Mouse (Mus musculus) midbrain, embryonic 11.5 days (tissue): ENCODE measurements around the gene Erbin. TPM values are rescaled to one million over a fixed set of nuclear protein-coding genes. Genes with fewer than 3 reads are reported as not detected.

ENCODE experiments used
- ATAC-seq: fragments of 200-750 bp; cut with Nextera tagmentation; 2 replicates; pipeline ENCODE4 v1.8.0; 2017; ENCODE audit warnings: moderate TSS enrichment, moderate library complexity; ENCODE audit not compliant: low FRiP score
- DNase-seq: peaks from one replicate; pipeline ENCODE4 v3.0.0; 2015; ENCODE audit warnings: low spot score; ENCODE audit errors: missing footprints
- H3K27ac ChIP-seq: fragments of 300-500 bp; sonication (generic); 2 replicates; pipeline ENCODE4 v1.5.1; 2014; ENCODE audit warnings: low read depth, low read length
- H3K27me3 ChIP-seq: fragments of 300-500 bp; sonication (generic); 2 replicates; pipeline ENCODE4 v1.6.1; 2014; ENCODE audit warnings: mild to moderate bottlenecking, low read length, moderate library complexity, mixed read lengths; ENCODE audit not compliant: control insufficient read depth, insufficient read depth
- H3K36me3 ChIP-seq: fragments of 300-500 bp; sonication (generic); 2 replicates; pipeline ENCODE4 v1.6.1; 2014; ENCODE audit warnings: mild to moderate bottlenecking, low read length, moderate library complexity, mixed read lengths; ENCODE audit not compliant: control insufficient read depth, insufficient read depth
- H3K4me1 ChIP-seq: fragments of 300-500 bp; sonication (generic); 2 replicates; pipeline ENCODE4 v1.6.1; 2014; ENCODE audit warnings: low read length; ENCODE audit not compliant: control insufficient read depth, insufficient read depth
- H3K4me2 ChIP-seq: fragments of 300-500 bp; sonication (generic); 2 replicates; pipeline ENCODE4 v1.6.1; 2014; ENCODE audit warnings: mild to moderate bottlenecking, moderate library complexity
- H3K4me3 ChIP-seq: fragments of 300-500 bp; sonication (generic); 2 replicates; pipeline ENCODE4 v1.5.1; 2014; ENCODE audit warnings: low read depth, low read length
- H3K9ac ChIP-seq: fragments of 300-500 bp; sonication (generic); 2 replicates; pipeline ENCODE4 v1.6.1; 2014; ENCODE audit warnings: low read length
- H3K9me3 ChIP-seq: fragments of 300-500 bp; sonication (generic); 2 replicates; pipeline ENCODE4 v1.6.1; 2016; ENCODE audit warnings: low read length; ENCODE audit not compliant: control insufficient read depth
- WGBS: fragments of 180-500 bp; shearing (Covaris S2); extraction: QIAGEN DNeasy Blood & Tissue Kit; methylation state at CpG from one replicate; pipeline ENCODE4 v1.1.7; 2014; 5-methylcytosine and 5-hydroxymethylcytosine counted together
- polyA plus RNA-seq: library from polyadenylated mRNA; unstranded; fragments of >200 nt; fragmentation: Nextera tagmentation; extraction: Ambion mirVana; gene quantifications from 2 replicates; pipeline ENCODE4 v1.2.1, GENCODE M21; 2014

The Erbin gene
- polyA plus RNA-seq, 1 experiment from 2014 or later, result 27.6 TPM

- H3K27ac ChIP-seq, result no peak overlapping the region
- peak; percentile 84 for DNase-seq
Measured at GRCm38 (mm10) chr13:103806210-103806851, 114.0 kb downstream of the Erbin start.

GRCm38 (mm10) chr13:103803721-103804120 lies 116.6 kb downstream of the Erbin start:
- ATAC-seq (no peak), DNase-seq (peak; percentile 68)
- H3K27me3 ChIP-seq, result no peaks in the 10 kb centered on the region
- no peak overlapping the region for H3K27ac ChIP-seq
- H3K4me3 ChIP-seq, result no peak overlapping the region
- WGBS, result 83% methylated on average over 5 of the region's 5 CpGs
- no peak overlapping the region for H3K9ac ChIP-seq
- peaks cover 4% of the 10 kb centered on the region; the same call in 1 of the 2 replicates for H3K4me1 ChIP-seq
- no peaks in the 10 kb centered on the region for H3K36me3 ChIP-seq
- no peaks in the 10 kb centered on the region for H3K9me3 ChIP-seq
- no peak overlapping the region for H3K4me2 ChIP-seq

More at GRCm38 (mm10) chr13:103806210-103806851, 114.0 kb downstream of the Erbin start:
- 0 out of 2 replicates have a peak, but pooled peaks have one; percentile 24 for ATAC-seq
- H3K4me1 ChIP-seq, result peaks cover 4% of the 10 kb centered on the region; the same call in 1 of the 2 replicates
- H3K4me3 ChIP-seq, result no peak overlapping the region
- no peaks in the 10 kb centered on the region for H3K9me3 ChIP-seq
- H3K27me3 ChIP-seq, result no peaks in the 10 kb centered on the region
- H3K9ac ChIP-seq, result no peak overlapping the region
- H3K4me2 ChIP-seq, result no peak overlapping the region
- 46% methylated on average over 6 of the region's 6 CpGs for WGBS
- H3K36me3 ChIP-seq, result no peaks in the 10 kb centered on the region

DNA sequence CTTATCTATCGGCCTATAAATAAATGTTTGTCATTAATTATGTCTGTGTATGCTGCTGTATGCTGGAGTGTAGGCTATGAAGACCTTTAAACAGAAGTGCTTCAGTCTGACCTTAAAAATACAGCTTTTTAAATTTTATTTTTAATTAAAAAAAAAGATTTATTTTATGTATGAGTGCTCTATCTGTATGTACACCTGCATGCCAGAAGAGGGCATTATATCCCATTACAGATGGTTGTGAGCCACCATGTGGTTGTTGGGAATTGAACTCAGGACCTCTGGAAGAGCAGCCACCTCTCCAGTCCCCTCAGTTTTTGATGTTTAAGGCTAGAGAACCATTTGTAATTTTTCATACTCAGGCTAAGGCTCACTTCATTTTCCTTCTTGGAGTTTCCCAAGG lies 119.3 kb downstream of the Erbin start:
- Histone ChIP-seq H3K4me2 (no peak overlapping the region), H3K4me1 (no peaks in the 10 kb centered on the region), H3K9ac (no peak overlapping the region), H3K27me3 (no peaks in the 10 kb centered on the region), H3K4me3 (no peak overlapping the region), H3K9me3 (no peaks in the 10 kb centered on the region), H3K27ac (no peak overlapping the region), H3K36me3 (no peaks in the 10 kb centered on the region)
- ATAC-seq (no peak), DNase-seq (no peak)
- 95% methylated on average over 1 of the region's 1 CpGs for whole genome bisulfite sequencing

- WGBS, result 54% methylated on average over 9 of the region's 9 CpGs
- Histone ChIP-seq H3K27ac (no peak overlapping the region), H3K4me1 (no peaks in the 10 kb centered on the region), H3K4me2 (no peak overlapping the region), H3K9ac (no peak overlapping the region), H3K36me3 (no peaks in the 10 kb centered on the region), H3K9me3 (no peaks in the 10 kb centered on the region), H3K4me3 (no peak overlapping the region), H3K27me3 (no peaks in the 10 kb centered on the region)
- DNase-seq, result peak; percentile 87
- peak; percentile 95 for ATAC-seq
Measured at GRCm38 (mm10) chr13:103794688-103795543, 125.4 kb downstream of the Erbin start.

DNA sequence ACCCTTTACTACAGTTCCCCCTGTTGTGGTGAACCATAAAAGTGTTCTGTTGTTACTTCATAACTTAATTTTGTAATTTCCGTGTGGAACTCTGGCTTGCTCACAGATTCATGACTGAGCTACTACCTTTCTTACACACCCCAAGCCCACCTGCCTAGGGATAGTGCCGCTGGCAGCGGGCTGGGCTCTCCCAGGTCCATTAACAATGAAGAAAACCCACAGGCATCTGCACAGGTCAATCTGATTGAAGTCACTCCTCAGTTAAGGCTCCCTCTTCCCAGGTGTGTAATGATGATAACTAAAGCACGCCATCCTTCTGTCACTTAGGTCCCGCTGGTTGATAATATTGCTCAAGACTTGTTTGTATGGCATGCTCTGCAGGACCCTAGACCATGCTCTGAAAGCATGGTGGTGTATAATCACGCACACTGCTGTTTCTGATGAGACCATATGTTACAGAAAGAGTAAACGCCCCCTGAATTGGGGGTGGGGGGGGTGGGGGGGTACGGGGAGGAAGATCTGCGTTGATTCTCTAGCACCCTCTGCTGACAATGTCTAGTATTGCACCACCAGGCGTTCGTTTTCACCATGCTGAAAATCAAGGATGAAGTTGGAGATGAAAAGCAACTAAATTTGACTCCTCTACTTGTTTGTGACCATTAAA lies 140.3 kb downstream of the Erbin start:
- 36% methylated on average over 11 of the region's 11 CpGs for WGBS
- no peaks in the 10 kb centered on the region for H3K36me3 ChIP-seq
- DNase-seq (no peak), ATAC-seq (peak; percentile 49; the same call in 1 of the 2 replicates)
- H3K27ac ChIP-seq, result no peak overlapping the region
- H3K4me3 ChIP-seq, result no peak overlapping the region
- no peaks in the 10 kb centered on the region for H3K27me3 ChIP-seq
- no peaks in the 10 kb centered on the region for H3K4me1 ChIP-seq
- no peak overlapping the region for H3K9ac ChIP-seq
- H3K9me3 ChIP-seq, result no peaks in the 10 kb centered on the region
- no peak overlapping the region for H3K4me2 ChIP-seq

DNA sequence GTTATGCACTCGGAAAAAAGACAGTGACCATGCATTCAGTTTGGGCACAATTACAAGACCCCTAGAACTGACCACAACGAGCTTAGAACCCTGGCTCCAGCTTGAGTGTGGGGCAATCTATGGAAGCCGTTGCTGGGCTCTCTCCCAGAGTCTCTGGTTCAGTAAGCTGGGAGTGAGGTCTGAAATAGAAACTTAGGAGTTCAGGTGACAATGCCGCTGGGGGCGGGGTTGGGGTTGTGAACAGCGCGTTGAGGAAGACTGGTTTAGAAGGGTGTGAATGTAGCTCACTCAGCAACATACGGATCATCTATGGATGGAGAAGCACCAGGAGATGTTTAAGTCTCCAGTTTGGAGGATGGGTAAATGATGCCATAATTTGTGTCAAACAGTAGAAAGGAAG lies 143.2 kb downstream of the Erbin start:
- no peaks in the 10 kb centered on the region for H3K9me3 ChIP-seq
- H3K36me3 ChIP-seq, result no peaks in the 10 kb centered on the region
- no peak overlapping the region for H3K4me3 ChIP-seq
- DNase-seq (peak; percentile 6), ATAC-seq (no peak)
- no peak overlapping the region for H3K4me2 ChIP-seq
- no peaks in the 10 kb centered on the region for H3K27me3 ChIP-seq
- no peak overlapping the region for H3K9ac ChIP-seq
- 69% methylated on average over 8 of the region's 8 CpGs for WGBS
- H3K27ac ChIP-seq, result no peak overlapping the region
- peaks cover 7% of the 10 kb centered on the region for H3K4me1 ChIP-seq

GRCm38 (mm10) chr13:103774119-103774757 lies 146.1 kb downstream of the Erbin start, which contains the start of gene Srek1:
Srek1 (minus strand) TSS chr13:103774608.
- no peaks in the 10 kb centered on the region for H3K36me3 ChIP-seq
- peak; percentile 96 for ATAC-seq
- DNase-seq, result peak; percentile 100
- peaks cover 11% of the 10 kb centered on the region for H3K4me1 ChIP-seq
- no peaks in the 10 kb centered on the region for H3K27me3 ChIP-seq
- H3K27ac ChIP-seq, result peak within 1 kb of the TSS; percentile 95
- H3K4me2 ChIP-seq, result peak within 1 kb of the TSS; percentile 63
- no peaks in the 10 kb centered on the region for H3K9me3 ChIP-seq
- peak within 1 kb of the TSS; percentile 69 for H3K4me3 ChIP-seq
- peak within 1 kb of the TSS; percentile 89 for H3K9ac ChIP-seq
- under 1% methylated on average over 81 of the region's 81 CpGs for WGBS

- WGBS, result 2% methylated on average over 36 of the region's 36 CpGs
- Histone ChIP-seq H3K4me1 (peaks cover 11% of the 10 kb centered on the region), H3K9me3 (no peaks in the 10 kb centered on the region), H3K4me3 (peak overlapping the region; percentile 69), H3K36me3 (no peaks in the 10 kb centered on the region), H3K4me2 (peak overlapping the region; percentile 63), H3K9ac (peak overlapping the region; percentile 89), H3K27ac (peak overlapping the region; percentile 95), H3K27me3 (no peaks in the 10 kb centered on the region)
- DNase-seq (peak; percentile 94), ATAC-seq (no peak; the same call in 1 of the 2 replicates)
Measured at GRCm38 (mm10) chr13:103773407-103774118, 146.8 kb downstream of the Erbin start.
